Mouse (Mus musculus) embryonic facial prominence, embryonic 13.5 days (tissue): Measurements from ENCODE around the gene 4921504E06Rik. TPM values are rescaled to one million over a fixed set of nuclear protein-coding genes. Genes with fewer than 3 reads are reported as not detected.

Experiments used
- ATAC-seq: fragments of 200-750 bp; cut with Nextera tagmentation; 2 replicates; pipeline ENCODE4 v1.8.0; 2017; ENCODE audit warnings: low read depth; ENCODE audit not compliant: insufficient number of reproducible peaks, insufficient read depth, low FRiP score, low TSS enrichment
- H3K27ac ChIP-seq: fragments of 300-500 bp; sonication (generic); 2 replicates; pipeline ENCODE4 v1.5.1; 2015; ENCODE audit warnings: moderate library complexity, mild to moderate bottlenecking, inconsistent platforms
- H3K27me3 ChIP-seq: fragments of 300-500 bp; sonication (generic); 2 replicates; pipeline ENCODE4 v1.6.1; 2015; ENCODE audit warnings: mild to moderate bottlenecking, inconsistent platforms
- H3K36me3 ChIP-seq: fragments of 300-500 bp; sonication (generic); 2 replicates; pipeline ENCODE4 v1.6.1; 2015; ENCODE audit warnings: mild to moderate bottlenecking, inconsistent platforms
- H3K4me1 ChIP-seq: fragments of 300-500 bp; sonication (generic); 2 replicates; pipeline ENCODE4 v1.6.1; 2015; ENCODE audit warnings: inconsistent platforms
- H3K4me2 ChIP-seq: fragments of 300-500 bp; sonication (generic); 2 replicates; pipeline ENCODE4 v1.6.1; 2015; ENCODE audit warnings: moderate library complexity, mild to moderate bottlenecking, inconsistent platforms
- H3K4me3 ChIP-seq: fragments of 300-500 bp; sonication (generic); 2 replicates; pipeline ENCODE4 v1.5.1; 2015; ENCODE audit warnings: mild to moderate bottlenecking, inconsistent platforms
- H3K9ac ChIP-seq: fragments of 300-500 bp; sonication (generic); 2 replicates; pipeline ENCODE4 v1.6.1; 2015; ENCODE audit warnings: mild to moderate bottlenecking, inconsistent platforms
- H3K9me3 ChIP-seq: fragments of 300-500 bp; sonication (generic); 2 replicates; pipeline ENCODE4 v1.6.1; 2016; ENCODE audit warnings: inconsistent platforms
- WGBS: fragments of 180-500 bp; shearing (Covaris S2); methylation state at CpG from one replicate; pipeline ENCODE4 v1.1.7; 2015; ENCODE audit warnings: mixed read lengths; 5-methylcytosine and 5-hydroxymethylcytosine counted together
- polyA plus RNA-seq: library from polyadenylated mRNA; unstranded; fragments of >200 nt; fragmentation: Nextera tagmentation; extraction: Ambion mirVana; gene quantifications from 2 replicates; pipeline ENCODE4 v1.2.1, GENCODE M21; 2015

The 4921504E06Rik gene
- polyA plus RNA-seq, 1 experiment from 2014 or later: not detected

- Histone ChIP-seq H3K4me2 (no peak overlapping the region), H3K9me3 (no peaks in the 10 kb centered on the region), H3K4me3 (no peak overlapping the region), H3K27ac (no peak overlapping the region), H3K4me1 (no peaks in the 10 kb centered on the region), H3K9ac (no peak overlapping the region), H3K27me3 (peaks cover 3% of the 10 kb centered on the region; the same call in 1 of the 2 replicates), H3K36me3 (no peaks in the 10 kb centered on the region)
- 61% methylated on average over 3 of the region's 3 CpGs for WGBS
- no peak for ATAC-seq
These were observed 63.5 kb downstream of the 4921504E06Rik start for GRCm38 (mm10) chr2:19490262-19490661.

GRCm38 (mm10) chr2:19461940-19462339 is 91.8 kb downstream of the 4921504E06Rik start:
- Histone ChIP-seq H3K9ac (no peak overlapping the region), H3K27me3 (peaks cover 34% of the 10 kb centered on the region), H3K27ac (no peak overlapping the region), H3K4me3 (no peak overlapping the region), H3K4me1 (no peaks in the 10 kb centered on the region), H3K9me3 (no peaks in the 10 kb centered on the region), H3K4me2 (no peak overlapping the region), H3K36me3 (no peaks in the 10 kb centered on the region)
- 26% methylated on average over 2 of the region's 2 CpGs for WGBS
- no peak for ATAC-seq

- H3K9me3 ChIP-seq: no peaks in the 10 kb centered on the region
- H3K4me2 ChIP-seq: no peak overlapping the region
- H3K36me3 ChIP-seq: no peaks in the 10 kb centered on the region
- ATAC-seq: no peak
- no peak overlapping the region for H3K27ac ChIP-seq
- H3K27me3 ChIP-seq: peaks cover 65% of the 10 kb centered on the region
- 36% methylated on average over 2 of the region's 2 CpGs for WGBS
- peaks cover 4% of the 10 kb centered on the region for H3K4me1 ChIP-seq
- H3K9ac ChIP-seq: no peak overlapping the region
- H3K4me3 ChIP-seq: no peak overlapping the region
These were observed 94.9 kb downstream of the 4921504E06Rik start for GRCm38 (mm10) chr2:19458785-19459184.

GRCm38 (mm10) chr2:19455857-19456482 is 97.7 kb downstream of the 4921504E06Rik start:
- no peak overlapping the region for H3K9ac ChIP-seq
- no peak for ATAC-seq
- no peak overlapping the region for H3K27ac ChIP-seq
- 10% methylated on average over 10 of the region's 10 CpGs for WGBS
- no peak overlapping the region for H3K4me3 ChIP-seq
- no peaks in the 10 kb centered on the region for H3K36me3 ChIP-seq
- no peaks in the 10 kb centered on the region for H3K9me3 ChIP-seq
- peaks cover 82% of the 10 kb centered on the region for H3K27me3 ChIP-seq
- peaks cover 4% of the 10 kb centered on the region for H3K4me1 ChIP-seq
- H3K4me2 ChIP-seq: no peak overlapping the region

- no peaks in the 10 kb centered on the region for H3K36me3 ChIP-seq
- H3K9ac ChIP-seq: no peak overlapping the region
- ATAC-seq: no peak
- no peak overlapping the region for H3K4me2 ChIP-seq
- WGBS: 1% methylated on average over 5 of the region's 5 CpGs
- peaks cover 4% of the 10 kb centered on the region for H3K4me1 ChIP-seq
- no peaks in the 10 kb centered on the region for H3K9me3 ChIP-seq
- no peak overlapping the region for H3K4me3 ChIP-seq
- no peak overlapping the region for H3K27ac ChIP-seq
- peaks cover 89% of the 10 kb centered on the region for H3K27me3 ChIP-seq
These were observed 98.5 kb downstream of the 4921504E06Rik start for GRCm38 (mm10) chr2:19455228-19455627.

GRCm38 (mm10) chr2:19452531-19453055 is 101.1 kb downstream of the 4921504E06Rik start:
- no peak overlapping the region for H3K27ac ChIP-seq
- peaks cover 100% of the 10 kb centered on the region for H3K27me3 ChIP-seq
- WGBS: under 1% methylated on average over 19 of the region's 19 CpGs
- no peaks in the 10 kb centered on the region for H3K36me3 ChIP-seq
- H3K9ac ChIP-seq: no peak overlapping the region
- H3K4me1 ChIP-seq: peaks cover 10% of the 10 kb centered on the region
- no peak for ATAC-seq
- H3K4me2 ChIP-seq: 0 out of 2 replicates have a peak overlapping the region, but pooled peaks have one; percentile 26
- no peaks in the 10 kb centered on the region for H3K9me3 ChIP-seq
- H3K4me3 ChIP-seq: no peak overlapping the region

GRCm38 (mm10) chr2:19449308-19449707 is 104.4 kb downstream of the 4921504E06Rik start:
- 17% methylated on average over 4 of the region's 4 CpGs for WGBS
- ATAC-seq: no peak

GRCm38 (mm10) chr2:19448042-19448700 is 105.5 kb downstream of the 4921504E06Rik start:
- H3K27me3 ChIP-seq: peaks cover 98% of the 10 kb centered on the region
- H3K4me2 ChIP-seq: peak overlapping the region; percentile 37
- ATAC-seq: no peak

More at GRCm38 (mm10) chr2:19449308-19449707, 104.4 kb downstream of the 4921504E06Rik start:
- H3K9me3 ChIP-seq: no peaks in the 10 kb centered on the region
- no peak overlapping the region for H3K27ac ChIP-seq
- H3K4me2 ChIP-seq: no peak overlapping the region
- peaks cover 98% of the 10 kb centered on the region for H3K27me3 ChIP-seq
- no peaks in the 10 kb centered on the region for H3K36me3 ChIP-seq
- no peak overlapping the region for H3K4me3 ChIP-seq
- no peak overlapping the region for H3K9ac ChIP-seq
- peaks cover 23% of the 10 kb centered on the region for H3K4me1 ChIP-seq

GRCm38 (mm10) chr2:19446746-19447145 is 107.0 kb downstream of the 4921504E06Rik start:
- Histone ChIP-seq H3K4me3 (no peak overlapping the region), H3K36me3 (no peaks in the 10 kb centered on the region), H3K27ac (no peak overlapping the region), H3K9me3 (no peaks in the 10 kb centered on the region), H3K4me1 (peaks cover 23% of the 10 kb centered on the region), H3K9ac (no peak overlapping the region), H3K27me3 (peaks cover 98% of the 10 kb centered on the region), H3K4me2 (no peak overlapping the region)
- no peak for ATAC-seq
- WGBS: 3% methylated on average over 7 of the region's 7 CpGs

More at GRCm38 (mm10) chr2:19448042-19448700, 105.5 kb downstream of the 4921504E06Rik start:
- H3K9me3 ChIP-seq: no peaks in the 10 kb centered on the region
- H3K36me3 ChIP-seq: no peaks in the 10 kb centered on the region
- peaks cover 23% of the 10 kb centered on the region for H3K4me1 ChIP-seq
- WGBS: under 1% methylated on average over 31 of the region's 31 CpGs
- peak overlapping the region; percentile 20 for H3K4me3 ChIP-seq
- no peak overlapping the region for H3K27ac ChIP-seq
- no peak overlapping the region for H3K9ac ChIP-seq

GRCm38 (mm10) chr2:19445871-19446501 is 107.7 kb downstream of the 4921504E06Rik start:
- Histone ChIP-seq H3K9me3 (no peaks in the 10 kb centered on the region), H3K27ac (no peak overlapping the region), H3K36me3 (no peaks in the 10 kb centered on the region), H3K4me2 (peak overlapping the region; percentile 62), H3K4me1 (peaks cover 23% of the 10 kb centered on the region), H3K9ac (no peak overlapping the region), H3K27me3 (peaks cover 98% of the 10 kb centered on the region), H3K4me3 (peak overlapping the region; percentile 38)
- ATAC-seq: no peak
- WGBS: under 1% methylated on average over 67 of the region's 67 CpGs

GRCm38 (mm10) chr2:19444931-19445831 is 108.5 kb downstream of the 4921504E06Rik start, which contains the start of gene Ptf1a:
TSS of gene Ptf1a (plus strand) at chr2:19445663.
- Histone ChIP-seq H3K4me1 (peaks cover 23% of the 10 kb centered on the region), H3K27me3 (peaks cover 98% of the 10 kb centered on the region), H3K27ac (no peak within 1 kb of the TSS), H3K9me3 (no peaks in the 10 kb centered on the region), H3K36me3 (no peaks in the 10 kb centered on the region), H3K9ac (no peak within 1 kb of the TSS), H3K4me3 (peak within 1 kb of the TSS; percentile 38), H3K4me2 (peak within 1 kb of the TSS; percentile 62)
- WGBS: under 1% methylated on average over 53 of the region's 53 CpGs
- peak; percentile 43; the same call in 1 of the 2 replicates for ATAC-seq
